Mouse (Mus musculus): ENCODE results near the gene Cd200r3.

- TF ChIP-seq E2F4 (IDR thresholded peaks at IDR 0.05; ENCODE audit: insufficient read depth) (no peak), POLR2A (IDR thresholded peaks at IDR 0.05; ENCODE audit: insufficient read length, low read depth) (no peak), SRF (IDR thresholded peaks at IDR 0.05; ENCODE audit: control insufficient read depth, insufficient read length, low read depth) (no peak), MAX (IDR thresholded peaks at IDR 0.05; ENCODE audit: low read depth) (no peak), POLR2AphosphoS2 (IDR thresholded peaks at IDR 0.05; ENCODE audit: insufficient read length, low read depth) (no peak), MYOD1 (IDR thresholded peaks at IDR 0.05; ENCODE audit: control insufficient read depth in 1 of 3, insufficient read length in 2 of 3, low read depth in 2 of 3) (no peak), TCF12 (IDR thresholded peaks at IDR 0.05; ENCODE audit: insufficient read depth, poor library complexity, severe bottlenecking) (no peak), USF1 (IDR thresholded peaks at IDR 0.05; ENCODE audit: low read depth) (no peak), MYOG (IDR thresholded peaks at IDR 0.05; ENCODE audit: control insufficient read depth in 1 of 3, insufficient read depth in 1 of 3, insufficient read length in 2 of 3, low read depth in 2 of 3) (no peak)
These were observed 21.3 kb downstream of the Cd200r3 start for GRCm38 (mm10) chr16:44964526-44965374.
